Mouse (Mus musculus) lung, adult 2 months (tissue): ENCODE measurements at regions not wholly inside any gene's neighbourhood (a gene's known extent, or its start where the extent isn't known, plus 50 kb on each side); places are given as distances from the start of the nearest gene placed in this dataset.

Source experiments
- DNase-seq: peaks from one replicate; pipeline ENCODE4 v3.0.0; 2022
- H3K4me1 ChIP-seq: fragments of 200-500 bp; 2 replicates; pipeline ENCODE4 v1.6.1; 2011; ENCODE audit warnings: low read length; ENCODE audit not compliant: control insufficient read depth, insufficient read depth
- H3K4me3 ChIP-seq: fragments of 200-500 bp; replicated peaks from 2 replicates; pipeline ENCODE3; 2011; ENCODE audit warnings: low read depth, mild to moderate bottlenecking, control low read depth, low read length; ENCODE audit errors: extremely low read depth
- CTCF ChIP-seq: fragments of 200-500 bp; IDR thresholded peaks from 2 replicates; pipeline ENCODE4 v1.5.1; 2011; ENCODE audit warnings: mild to moderate bottlenecking, low read length, control low read depth; ENCODE audit not compliant: insufficient read depth
- POLR2A ChIP-seq: fragments of 200-500 bp; IDR thresholded peaks from 2 replicates; pipeline ENCODE4 v1.6.1; 2011; ENCODE audit warnings: low read depth, mild to moderate bottlenecking, control low read depth, low read length, borderline replicate concordance; ENCODE audit errors: extremely low read depth
- WGBS: fragments of 180-500 bp; shearing (Covaris S2); methylation state at CpG from one replicate; pipeline ENCODE4 v1.1.7; 2018; 5-methylcytosine and 5-hydroxymethylcytosine counted together

GRCm38 (mm10) chr17:9291601-9292000 is 130.3 kb upstream of the Gm17728 start:
- WGBS = 47% methylated on average over 4 of the region's 4 CpGs
- no peak for DNase-seq
- TF ChIP-seq POLR2A (no peak), CTCF (no peak)
- Histone ChIP-seq H3K4me1 (no peaks in the 10 kb centered on the region), H3K4me3 (no peak overlapping the region)

GRCm38 (mm10) chr17:9292296-9292695 is 129.6 kb upstream of the Gm17728 start:
- no peak overlapping the region for H3K4me3 ChIP-seq
- DNase-seq = no peak
- no peak for TF ChIP-seq CTCF
- TF ChIP-seq POLR2A = no peak
- H3K4me1 ChIP-seq = no peaks in the 10 kb centered on the region
- WGBS = 90% methylated on average over 7 of the region's 7 CpGs

- no peak for DNase-seq
Observed at GRCm38 (mm10) chr17:9296371-9296770, 125.5 kb upstream of the Gm17728 start.

GRCm38 (mm10) chr17:9298231-9298630 is 123.6 kb upstream of the Gm17728 start:
- WGBS = 82% methylated on average over 1 of the region's 1 CpGs
- no peaks in the 10 kb centered on the region for H3K4me1 ChIP-seq
- TF ChIP-seq CTCF (no peak), POLR2A (no peak)
- H3K4me3 ChIP-seq = no peak overlapping the region
- no peak for DNase-seq

More at GRCm38 (mm10) chr17:9296371-9296770, 125.5 kb upstream of the Gm17728 start:
- Histone ChIP-seq H3K4me1 (no peaks in the 10 kb centered on the region), H3K4me3 (no peak overlapping the region)
- TF ChIP-seq CTCF = no peak
- WGBS = 80% methylated on average over 1 of the region's 1 CpGs

GRCm38 (mm10) chr17:9301101-9301501 is 120.8 kb upstream of the Gm17728 start:
- DNase-seq = no peak
- Histone ChIP-seq H3K4me1 (no peaks in the 10 kb centered on the region), H3K4me3 (no peak overlapping the region)
- 44% methylated on average over 4 of the region's 4 CpGs for WGBS
- no peak for TF ChIP-seq POLR2A

- DNase-seq = no peak
- no peak overlapping the region for H3K4me3 ChIP-seq
- TF ChIP-seq POLR2A (no peak), CTCF (no peak)
- WGBS = 77% methylated on average over 2 of the region's 2 CpGs
- no peaks in the 10 kb centered on the region for H3K4me1 ChIP-seq
Observed at GRCm38 (mm10) chr17:9308507-9308906, 113.4 kb upstream of the Gm17728 start.

- TF ChIP-seq CTCF = no peak
- no peak for TF ChIP-seq POLR2A
- WGBS = 63% methylated on average over 6 of the region's 6 CpGs
- H3K4me1 ChIP-seq = no peaks in the 10 kb centered on the region
- DNase-seq = no peak
- no peak overlapping the region for H3K4me3 ChIP-seq
Observed at GRCm38 (mm10) chr17:9322772-9323171, 99.1 kb upstream of the Gm17728 start.

- DNase-seq = no peak
- H3K4me3 ChIP-seq = no peak overlapping the region
- 86% methylated on average over 4 of the region's 4 CpGs for WGBS
- no peaks in the 10 kb centered on the region for H3K4me1 ChIP-seq
- no peak for TF ChIP-seq CTCF
- no peak for TF ChIP-seq POLR2A
Observed at GRCm38 (mm10) chr17:9328886-9329455, 92.9 kb upstream of the Gm17728 start.

- TF ChIP-seq CTCF = no peak
- TF ChIP-seq POLR2A = no peak
- DNase-seq = no peak
- WGBS = 85% methylated on average over 5 of the region's 5 CpGs
- Histone ChIP-seq H3K4me3 (no peak overlapping the region), H3K4me1 (no peaks in the 10 kb centered on the region)
Observed at GRCm38 (mm10) chr17:9357572-9358159, 64.2 kb upstream of the Gm17728 start.
